Mouse (Mus musculus) kidney, adult 11 months (tissue): Measurements from ENCODE around the gene Gpr83.

ENCODE experiments used
- DNase-seq: peaks from one replicate; pipeline ENCODE4 v3.0.0; 2022

Gene Gpr83

GRCm38 (mm10) chr9:14859868-14860639 is at the start of gene Gpr83:
TSS of gene Gpr83 (plus strand) at chr9:14860210.
- no peak for DNase-seq

DNA sequence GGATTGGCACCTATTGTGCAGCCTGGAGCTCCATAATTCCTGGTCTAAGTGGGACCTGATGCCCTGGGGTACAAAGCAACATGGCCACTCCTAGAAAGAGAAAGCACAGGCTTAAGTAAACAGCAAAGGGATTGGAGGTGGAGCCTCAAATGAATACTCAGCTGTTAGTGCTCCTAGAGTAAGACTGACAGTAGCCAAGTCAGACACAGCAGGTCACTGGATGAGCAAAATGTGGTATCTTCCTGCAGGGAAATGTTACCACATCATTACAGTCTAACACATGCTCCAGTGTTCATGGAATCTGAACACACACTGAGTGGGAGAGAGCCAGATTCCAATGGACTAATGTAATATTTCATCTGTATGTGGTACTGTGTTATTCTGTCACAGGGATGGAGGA is 38.6 kb upstream of the Gpr83 start:
- DNase-seq: no peak

- no peak for DNase-seq
These were observed 35.2 kb upstream of the Gpr83 start for GRCm38 (mm10) chr9:14824840-14825239.

DNA sequence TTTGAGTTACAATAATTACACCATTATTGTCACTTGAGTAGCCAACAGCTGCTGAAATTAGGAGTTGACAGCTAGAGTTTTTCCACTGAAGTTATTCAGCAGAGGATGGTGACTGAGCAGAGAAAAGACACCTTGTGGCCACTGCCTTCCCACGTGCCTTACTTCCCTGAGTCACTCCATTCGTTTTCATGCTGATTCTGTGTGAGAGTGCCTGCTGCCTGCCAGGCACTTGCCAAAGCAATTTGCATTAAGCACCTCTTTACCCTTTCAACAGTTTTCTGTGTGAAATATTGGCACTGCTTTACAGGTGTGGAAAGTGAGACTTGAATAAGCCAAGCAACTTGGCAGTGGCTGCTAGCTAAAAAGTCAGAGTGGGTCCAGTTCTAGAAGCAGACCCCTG is 32.1 kb upstream of the Gpr83 start:
- DNase-seq: no peak

GRCm38 (mm10) chr9:14832046-14832445 is 28.0 kb upstream of the Gpr83 start:
- DNase-seq: no peak

GRCm38 (mm10) chr9:14835335-14836075 is 24.5 kb upstream of the Gpr83 start:
- no peak for DNase-seq

DNA sequence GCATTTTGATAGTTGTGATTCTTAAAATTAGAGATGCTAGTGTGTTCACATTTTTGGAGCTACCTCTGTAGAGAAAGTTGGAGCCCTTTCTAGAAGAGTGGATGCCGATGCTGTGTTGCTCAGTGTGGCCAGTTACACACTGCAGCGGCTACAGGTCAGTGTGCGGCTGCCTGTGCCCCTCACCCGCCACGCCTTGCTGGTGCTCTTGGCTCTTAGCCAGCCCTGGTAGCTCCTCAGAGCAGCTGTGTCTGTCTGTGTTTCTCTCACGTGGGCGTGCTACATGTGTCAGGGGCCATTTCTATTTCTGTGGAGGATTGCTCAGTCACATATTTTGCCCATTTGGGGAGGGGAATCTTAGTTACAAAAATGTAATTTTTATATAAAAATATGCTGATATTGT is 20.5 kb upstream of the Gpr83 start:
- DNase-seq: no peak

GRCm38 (mm10) chr9:14839970-14840369 is 20.0 kb upstream of the Gpr83 start:
- no peak for DNase-seq

DNA sequence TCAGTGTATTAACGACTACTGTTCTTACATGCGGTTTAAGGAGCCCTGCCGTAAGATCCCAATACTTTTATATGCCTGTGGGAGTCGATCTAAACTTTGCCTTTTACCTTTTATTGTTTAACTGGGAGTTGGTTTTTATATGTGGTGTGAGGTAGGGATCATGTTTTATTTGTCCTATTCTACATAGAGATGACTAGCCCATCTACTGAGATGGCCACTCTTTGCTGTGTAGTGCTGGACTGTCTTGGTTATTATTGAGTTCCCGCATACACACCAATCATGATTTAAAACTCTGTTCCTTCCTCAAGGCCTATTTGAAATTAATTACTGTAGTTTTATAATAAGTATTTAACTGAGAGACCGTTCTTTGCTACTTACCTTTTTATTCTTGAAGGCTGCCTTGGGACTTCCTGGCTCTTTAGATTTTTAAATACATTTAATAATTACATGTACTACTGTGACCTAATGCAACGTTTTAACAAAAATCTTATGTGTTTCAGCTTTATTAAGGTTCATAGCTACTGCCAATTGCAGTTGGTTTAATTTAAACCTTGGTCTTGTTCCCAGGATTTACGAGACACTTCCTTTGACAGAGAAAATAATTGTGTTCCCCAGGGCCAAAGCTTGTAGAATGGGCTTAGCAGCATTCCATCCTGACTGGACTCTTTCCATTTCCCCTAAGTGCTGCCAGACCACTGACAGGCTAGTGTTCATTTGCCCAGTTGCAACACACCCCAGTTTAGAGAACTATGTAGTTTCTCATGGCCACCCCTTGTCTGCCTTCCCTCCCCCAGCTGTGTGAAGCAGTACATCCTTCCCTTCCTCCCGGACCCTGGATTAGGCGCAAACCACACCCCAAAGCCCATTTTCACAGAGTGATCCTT is 17.9 kb upstream of the Gpr83 start:
- peak; percentile 17 for DNase-seq

- no peak for DNase-seq
These were observed 16.6 kb upstream of the Gpr83 start for GRCm38 (mm10) chr9:14843311-14843857.

DNA sequence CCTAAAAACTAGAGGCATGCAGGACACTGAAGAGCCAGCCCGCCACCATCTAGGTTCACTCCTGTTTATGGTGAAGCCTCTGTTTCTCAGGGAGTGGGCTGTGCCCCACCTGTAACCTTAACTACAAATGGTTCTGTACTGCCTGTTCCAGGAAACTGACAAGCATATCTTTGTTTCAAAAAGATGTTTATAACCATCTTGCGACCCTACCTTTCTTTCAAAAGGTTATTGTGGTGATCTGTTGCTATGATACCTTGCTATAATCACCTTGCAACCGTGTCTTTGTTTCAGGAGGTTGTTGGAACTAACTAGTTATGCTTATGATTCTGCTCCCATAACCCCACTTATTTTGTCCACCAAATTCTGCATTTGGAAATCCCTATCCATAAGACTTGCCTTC is 16.1 kb upstream of the Gpr83 start:
- DNase-seq: no peak

DNA sequence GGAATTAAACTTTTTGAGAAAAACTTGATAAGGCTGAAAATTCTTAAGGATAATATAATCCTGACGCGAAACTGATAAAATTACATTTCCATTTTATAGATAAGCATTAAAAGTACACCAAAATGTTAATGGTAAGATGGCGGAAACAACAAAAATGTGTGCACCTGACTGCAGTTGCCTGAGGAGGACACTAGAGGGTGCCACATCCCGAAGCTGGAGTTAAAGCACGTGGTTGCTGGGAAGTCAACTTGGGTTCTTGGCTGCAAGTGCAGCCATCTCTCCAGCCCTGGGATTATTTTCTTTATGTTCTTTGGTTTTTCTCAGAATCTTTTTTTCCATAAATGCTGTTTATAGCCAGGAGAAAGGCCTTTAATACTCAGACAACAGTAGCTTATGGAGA is 13.6 kb upstream of the Gpr83 start:
- no peak for DNase-seq

DNA sequence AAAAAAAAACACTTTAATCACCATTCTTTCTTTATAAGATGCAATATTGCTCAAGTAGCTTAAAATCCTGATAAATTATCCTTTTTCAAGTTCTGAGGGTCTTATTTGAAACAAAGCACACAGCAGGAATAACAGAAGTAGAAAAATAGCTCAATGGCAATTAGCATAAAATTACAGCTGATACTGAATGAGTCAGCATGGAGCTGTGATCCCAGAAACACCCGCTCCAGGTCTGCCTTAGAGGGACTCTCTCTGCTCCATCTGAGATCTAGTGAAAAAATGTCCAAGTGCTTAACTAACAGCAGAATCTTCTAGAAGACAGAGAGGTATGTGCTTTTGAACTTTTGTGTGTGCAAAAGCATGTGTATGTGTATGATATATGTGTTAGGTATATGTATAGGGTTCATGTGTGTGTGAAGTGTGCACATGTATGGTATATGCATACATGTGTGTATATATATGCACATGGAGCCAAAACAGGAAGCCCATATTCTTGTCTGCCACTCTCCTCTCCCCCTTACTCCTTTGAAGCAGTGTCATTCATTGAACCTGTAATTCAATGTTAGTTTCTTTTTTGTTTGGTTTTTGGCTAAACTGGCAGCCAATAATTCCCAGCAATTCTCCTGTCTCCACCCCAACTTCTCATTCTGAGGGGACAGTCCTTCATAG is 11.6 kb upstream of the Gpr83 start:
- no peak for DNase-seq

DNA sequence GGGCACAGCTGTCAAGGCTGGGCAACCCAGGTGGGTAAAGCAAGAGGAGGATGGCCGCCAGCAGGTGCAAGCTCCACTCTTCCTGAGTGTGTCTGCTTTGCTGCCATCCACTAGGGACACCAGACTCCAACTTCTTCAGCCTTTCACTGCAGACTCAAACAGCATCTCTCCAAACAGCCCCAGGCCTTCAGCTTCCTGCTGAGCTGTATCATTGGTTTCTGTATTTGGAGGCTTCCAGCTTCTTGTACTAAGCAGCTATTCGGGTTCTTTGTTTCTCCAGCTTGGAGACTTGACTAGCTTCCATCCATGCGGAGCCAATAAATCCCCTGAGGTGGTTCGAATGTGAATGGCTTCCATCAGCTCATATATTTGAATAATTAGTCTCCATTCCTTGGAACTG is 5.4 kb upstream of the Gpr83 start:
- no peak for DNase-seq

DNA sequence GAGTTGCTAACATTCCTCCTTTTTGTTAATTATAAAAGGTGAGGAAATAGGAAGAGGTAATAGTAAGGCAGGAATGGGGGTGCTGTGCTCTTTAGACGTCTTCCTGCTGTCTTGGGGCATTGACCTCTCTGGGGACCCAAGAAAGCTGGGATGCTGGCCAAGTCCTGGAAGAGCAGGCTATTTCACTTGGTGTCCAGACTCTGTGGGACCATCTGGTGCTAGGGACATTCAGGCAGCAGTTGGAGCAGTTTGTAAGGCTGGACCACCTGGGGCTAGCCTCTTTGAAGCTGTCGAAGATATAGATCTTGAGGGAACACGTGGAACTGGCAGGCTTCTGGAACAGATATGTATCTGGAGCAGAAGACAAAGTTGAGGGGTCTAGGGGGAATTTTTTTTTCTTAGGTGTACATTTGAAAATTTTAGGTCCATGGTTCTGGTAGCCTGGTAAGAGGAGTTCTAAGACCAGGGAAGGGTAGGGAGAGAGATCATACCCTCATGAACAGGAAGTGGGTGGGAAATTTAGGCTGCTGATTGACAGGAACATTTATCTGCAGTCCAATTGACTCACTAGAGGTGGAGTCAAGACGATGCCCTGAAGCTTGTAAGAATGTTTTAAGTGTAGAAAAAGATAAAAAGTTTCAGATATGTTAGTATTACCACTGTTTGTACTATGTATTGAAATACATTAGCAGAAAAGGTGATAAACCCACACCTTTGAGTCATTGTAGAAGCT is 2.9 kb upstream of the Gpr83 start:
- DNase-seq: no peak

GRCm38 (mm10) chr9:14858170-14858706 is 1.8 kb upstream of the Gpr83 start:
- DNase-seq: peak; percentile 6

DNA sequence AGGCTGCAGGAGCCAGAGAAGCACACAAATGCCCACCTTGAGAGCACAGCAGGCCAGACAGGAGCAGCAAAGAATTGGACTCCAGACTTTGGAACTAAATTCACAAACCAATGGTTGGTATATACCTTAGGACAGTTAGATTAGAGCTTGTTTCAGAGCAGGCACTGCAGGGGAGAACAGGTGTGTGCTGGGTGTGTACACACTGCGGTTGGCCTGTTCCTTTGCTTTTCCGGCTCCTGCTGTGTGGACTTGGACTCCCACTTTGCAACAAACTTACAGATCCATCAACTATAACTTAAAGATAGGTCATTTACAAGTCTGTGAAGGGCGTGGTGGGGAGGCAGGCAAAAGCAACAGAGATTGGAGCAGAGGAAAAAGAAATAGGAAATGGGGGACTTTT is 1.2 kb upstream of the Gpr83 start:
- no peak for DNase-seq

GRCm38 (mm10) chr9:14863126-14863525 is 3.1 kb downstream of the Gpr83 start:
- DNase-seq: no peak

- DNase-seq: no peak
These were observed 4.7 kb downstream of the Gpr83 start for GRCm38 (mm10) chr9:14864726-14865125.

DNA sequence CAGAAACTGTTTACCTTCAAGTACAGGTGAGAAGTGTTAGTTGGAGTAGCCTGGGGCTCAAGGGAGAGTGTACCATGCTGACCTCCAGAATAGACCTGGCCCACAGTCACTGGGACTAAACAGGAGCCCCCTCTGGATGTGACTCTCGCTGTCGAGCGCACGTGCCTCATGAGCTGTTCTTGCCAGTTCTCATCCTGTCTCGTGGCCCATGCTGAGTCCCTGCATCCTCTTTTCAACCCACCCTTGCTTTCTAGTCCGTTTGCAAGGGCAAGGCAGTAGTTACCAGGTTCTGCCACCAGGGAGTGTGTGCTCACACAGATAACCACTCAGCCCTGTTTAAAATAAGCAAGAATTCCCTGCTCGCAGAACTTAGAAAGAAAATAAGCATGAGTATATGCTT is 6.9 kb downstream of the Gpr83 start:
- DNase-seq: no peak

- DNase-seq: no peak
These were observed 8.3 kb downstream of the Gpr83 start for GRCm38 (mm10) chr9:14868326-14868725.

DNA sequence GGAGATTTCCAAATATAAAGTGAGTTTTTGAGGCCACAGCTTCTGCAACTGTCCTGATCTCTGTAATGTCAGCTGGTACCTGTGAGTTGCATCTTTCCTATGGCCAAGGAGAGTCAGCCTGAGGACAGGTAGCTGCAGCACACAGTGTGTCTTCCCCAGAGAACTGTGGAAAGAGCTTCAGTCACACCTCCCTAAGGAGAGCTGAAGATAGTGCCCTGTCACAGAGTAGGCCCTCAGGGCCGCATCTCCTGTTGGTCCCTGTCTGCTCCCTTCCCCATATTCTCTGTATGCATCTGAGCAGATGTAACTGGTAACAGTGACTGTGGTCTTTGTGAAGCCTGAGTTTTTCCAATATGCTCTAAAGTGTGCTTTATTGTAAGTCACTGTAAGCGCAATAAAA is 10.4 kb downstream of the Gpr83 start:
- no peak for DNase-seq
